Mouse (Mus musculus) telencephalon, adult 2 months (tissue): ENCODE measurements around the gene Immp2l.
"Not testable (repeated sequence)": the region's sequence is repeated elsewhere in the genome, so short reads cannot be mapped to it uniquely, and the experiment has no call there.

Source experiments
- DNase-seq: peaks from one replicate; pipeline ENCODE4 v3.0.0-alpha.2; 2011; ENCODE audit warnings: low read depth, low spot score

The Immp2l gene

DNA sequence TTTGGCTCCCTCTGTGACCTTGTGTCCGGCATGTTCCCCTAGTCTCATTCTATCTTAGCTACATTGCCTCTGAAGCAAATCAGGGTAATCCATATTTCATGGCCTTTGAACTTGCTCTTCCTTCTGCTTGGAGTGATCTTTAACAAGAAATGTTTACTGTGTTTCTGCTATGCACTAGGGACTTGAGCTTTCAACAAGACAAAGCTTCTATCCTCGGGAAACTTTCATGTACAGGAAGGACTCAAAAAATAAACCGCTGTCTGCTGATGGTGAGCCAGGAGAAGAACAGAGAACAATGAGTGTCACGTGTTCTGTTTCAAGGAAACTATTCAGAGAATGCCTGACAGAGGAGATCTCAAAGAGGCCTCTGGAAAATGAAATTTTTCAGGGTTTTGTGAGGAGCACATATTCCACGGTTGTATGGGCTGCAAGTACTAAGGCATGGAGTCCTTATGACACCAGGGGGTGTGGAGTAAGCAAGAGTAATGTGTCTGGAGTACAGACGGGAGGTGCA lies 814.5 kb downstream of the Immp2l start:
- DNase-seq: no peak

DNA sequence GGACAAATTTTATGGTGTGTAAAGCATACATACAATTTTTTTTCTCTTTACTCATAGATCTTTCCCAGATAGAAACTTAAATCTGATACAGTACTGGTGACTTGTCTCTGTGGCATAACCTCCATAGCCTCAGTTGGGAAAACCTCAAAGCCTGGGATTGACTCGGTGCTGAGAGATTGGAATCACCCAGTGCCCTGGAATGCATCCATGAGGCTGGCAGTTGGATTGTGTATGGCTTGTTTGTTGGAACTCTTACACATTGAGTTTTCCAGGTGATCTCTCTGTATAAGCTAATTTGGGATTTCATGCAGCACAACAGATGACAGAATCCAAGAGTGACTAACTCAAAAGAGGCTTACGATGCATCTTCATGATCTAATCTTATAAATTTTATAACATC lies 815.4 kb downstream of the Immp2l start:
- DNase-seq: no peak

DNA sequence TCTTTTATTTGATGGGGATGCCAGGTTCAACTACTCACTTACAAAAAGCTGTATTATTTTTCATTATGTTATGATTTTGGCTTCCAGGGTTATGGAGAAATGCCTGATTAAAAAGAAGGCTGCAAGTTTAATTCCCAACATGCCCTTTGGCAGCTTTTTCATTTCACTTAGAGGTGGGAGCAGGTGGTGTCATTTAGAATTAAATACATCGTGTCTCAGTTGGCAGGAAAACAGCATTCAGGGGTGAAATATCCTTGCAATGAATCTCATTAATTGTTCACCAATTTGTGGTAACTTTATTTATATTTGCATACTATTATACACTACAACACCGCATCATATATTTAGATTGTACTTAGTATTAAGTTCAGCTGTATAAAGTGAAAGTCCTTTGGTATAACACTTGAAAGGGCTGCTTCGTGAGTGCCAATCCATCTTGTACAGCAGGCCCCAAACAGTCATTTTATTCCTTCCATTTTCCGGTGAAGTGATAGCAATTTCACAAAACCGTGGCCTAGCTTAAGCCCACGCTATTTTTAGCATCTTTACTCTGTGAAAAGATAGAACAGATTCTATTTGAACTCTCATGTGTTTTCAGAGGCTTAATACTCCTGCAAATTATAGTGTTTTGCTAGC lies 818.9 kb downstream of the Immp2l start:
- DNase-seq: no peak

DNA sequence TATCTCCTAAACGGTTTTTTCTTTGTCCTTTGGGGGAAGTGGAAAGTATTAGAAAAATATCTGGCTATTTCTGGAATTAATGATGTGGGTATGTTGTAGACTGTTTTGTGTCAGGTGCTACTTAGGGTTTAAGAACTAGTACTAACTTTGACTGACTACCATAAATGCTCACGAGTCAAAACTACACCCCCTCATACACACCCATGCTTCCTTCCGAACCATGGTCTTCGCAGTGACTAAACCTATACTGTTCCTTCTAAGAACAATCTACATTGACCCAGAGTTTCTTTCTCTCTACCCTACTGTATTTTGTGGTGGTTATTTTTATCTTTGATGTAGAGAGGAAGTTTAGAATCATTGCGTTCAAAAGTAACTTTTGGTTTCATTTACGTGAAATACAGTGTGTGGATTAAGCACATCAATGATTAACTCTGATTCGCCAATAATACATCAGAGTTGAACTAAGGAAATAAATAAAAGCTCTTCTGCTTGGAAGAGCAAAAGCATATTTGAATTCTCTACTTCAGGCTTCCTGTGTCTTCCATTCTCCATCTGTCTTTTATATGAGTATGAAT lies 828.1 kb downstream of the Immp2l start:
- DNase-seq: no peak

DNA sequence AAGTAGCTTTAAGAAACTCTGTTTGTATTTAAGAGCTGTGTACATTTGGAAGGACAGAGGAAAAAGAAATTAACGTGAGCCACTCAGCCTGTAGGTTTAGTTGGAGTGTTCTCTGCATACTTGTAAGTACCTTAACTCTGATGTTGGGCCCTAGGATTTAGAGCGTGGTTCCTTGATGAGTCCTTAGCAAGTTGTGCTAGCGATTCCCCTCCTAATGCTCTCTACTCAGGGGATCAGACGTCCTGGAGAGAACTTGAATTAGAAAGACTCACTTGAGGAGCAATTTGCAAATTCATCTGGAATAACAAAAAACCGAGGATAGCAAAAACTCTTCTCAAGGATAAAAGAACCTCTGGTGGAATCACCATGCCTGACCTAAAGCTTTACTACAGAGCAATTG lies 835.8 kb downstream of the Immp2l start:
- not testable (repeated sequence) for DNase-seq

DNA sequence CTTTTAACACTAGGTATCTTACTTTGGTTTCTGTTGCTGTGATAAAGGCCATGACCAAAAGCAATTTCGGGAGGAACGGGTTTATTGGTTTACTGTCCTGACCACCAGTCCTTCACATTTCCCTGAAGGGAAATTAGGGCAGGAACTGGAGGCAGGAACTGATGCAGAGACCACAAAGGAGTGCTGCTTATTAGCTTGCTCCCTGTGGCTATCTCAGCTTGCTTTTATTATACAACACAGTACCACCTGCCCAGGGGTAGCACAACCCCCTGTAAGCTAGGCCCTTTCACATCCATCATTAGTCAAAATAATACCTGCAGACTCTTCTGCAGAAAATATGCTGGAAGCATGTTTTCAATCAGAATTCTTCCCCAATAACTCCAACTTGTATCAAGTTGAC lies 844.4 kb downstream of the Immp2l start:
- DNase-seq: no peak

DNA sequence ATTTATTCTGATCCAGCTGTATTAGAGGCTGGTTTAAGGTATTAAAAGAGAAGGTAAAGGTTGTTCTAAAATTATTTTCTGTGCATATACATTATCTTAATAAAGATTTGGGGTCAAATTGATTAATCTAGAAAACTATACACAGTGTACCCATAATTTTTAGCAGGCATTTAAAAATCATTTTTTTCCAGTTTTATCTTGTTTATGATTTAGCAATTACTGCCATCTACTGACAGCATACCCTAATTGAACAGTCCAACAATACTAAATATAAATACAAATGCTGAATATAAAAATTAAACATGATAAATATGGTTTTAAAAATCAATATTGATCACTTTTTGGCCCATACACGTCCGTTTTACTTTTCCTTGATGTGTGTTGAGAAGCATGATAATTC lies 850.1 kb downstream of the Immp2l start:
- DNase-seq: no peak

DNA sequence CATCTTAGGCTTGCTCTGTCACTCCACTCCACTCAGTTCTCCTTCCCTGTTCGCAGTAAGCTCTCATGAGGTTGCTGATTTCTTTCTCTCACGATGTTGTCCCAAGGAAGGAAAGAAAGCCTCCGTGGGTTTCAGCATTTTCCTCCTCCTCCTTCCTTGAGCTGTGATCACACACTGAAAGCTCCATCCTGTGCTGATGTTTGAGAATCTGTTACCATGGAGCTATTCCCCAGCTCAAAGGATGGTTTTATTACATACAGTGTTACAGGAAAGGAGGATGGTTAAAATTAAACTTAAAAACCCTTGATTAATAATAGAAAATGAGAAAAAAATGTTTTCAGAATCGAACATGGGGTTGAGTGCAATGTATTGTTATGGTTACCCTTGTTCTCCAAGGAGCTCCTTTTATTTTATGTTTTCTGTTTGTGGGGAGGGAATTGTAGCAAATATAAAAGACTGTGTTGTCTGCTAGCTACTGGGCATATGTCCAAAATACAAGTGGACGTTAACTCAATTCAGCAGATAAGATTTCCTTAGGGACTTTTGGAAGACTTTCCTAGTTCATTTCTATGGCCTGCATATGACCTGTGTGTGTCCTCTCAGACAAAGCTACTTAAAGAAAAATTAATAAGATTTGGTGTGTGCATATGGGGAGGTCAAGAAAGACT lies 853.5 kb downstream of the Immp2l start:
- peak; percentile 75 for DNase-seq

DNA sequence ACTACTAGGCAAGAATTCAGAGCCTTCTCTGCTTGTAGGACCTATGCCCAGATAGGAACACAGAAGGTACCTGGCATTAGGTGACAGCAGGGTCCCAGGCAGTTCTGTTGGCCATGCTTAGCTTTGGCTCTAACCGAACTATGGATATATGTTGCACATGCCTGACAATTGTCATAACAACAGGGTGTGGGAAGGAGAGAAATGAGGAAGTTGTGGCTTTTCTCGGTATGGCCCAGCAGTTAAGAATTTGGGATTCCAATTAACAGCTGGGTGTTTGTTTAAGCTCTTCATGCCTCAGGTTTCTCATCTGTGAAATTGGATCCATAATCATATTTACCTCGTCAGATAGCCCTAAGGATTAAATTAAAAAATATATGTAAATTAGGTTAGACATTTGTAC lies 854.6 kb downstream of the Immp2l start:
- no peak for DNase-seq

DNA sequence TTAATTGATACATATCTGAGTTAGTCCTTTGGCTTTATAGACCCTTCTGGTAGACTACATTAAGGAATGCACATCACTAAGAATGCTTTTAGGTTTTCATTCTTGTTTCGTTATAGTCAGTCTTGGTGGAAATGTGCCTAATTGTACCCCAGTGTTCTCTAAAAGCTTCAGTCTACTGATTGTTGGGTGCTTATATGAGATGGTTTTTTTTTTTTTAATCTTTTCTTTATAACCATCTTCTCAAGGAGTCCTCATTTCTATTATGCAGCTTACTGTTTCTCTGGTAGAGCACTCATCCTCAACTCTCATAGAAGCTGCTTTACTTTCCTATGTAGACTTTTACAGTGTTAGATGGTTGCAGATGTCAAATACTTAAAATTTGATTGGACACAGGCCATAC lies 855.1 kb downstream of the Immp2l start:
- no peak for DNase-seq

DNA sequence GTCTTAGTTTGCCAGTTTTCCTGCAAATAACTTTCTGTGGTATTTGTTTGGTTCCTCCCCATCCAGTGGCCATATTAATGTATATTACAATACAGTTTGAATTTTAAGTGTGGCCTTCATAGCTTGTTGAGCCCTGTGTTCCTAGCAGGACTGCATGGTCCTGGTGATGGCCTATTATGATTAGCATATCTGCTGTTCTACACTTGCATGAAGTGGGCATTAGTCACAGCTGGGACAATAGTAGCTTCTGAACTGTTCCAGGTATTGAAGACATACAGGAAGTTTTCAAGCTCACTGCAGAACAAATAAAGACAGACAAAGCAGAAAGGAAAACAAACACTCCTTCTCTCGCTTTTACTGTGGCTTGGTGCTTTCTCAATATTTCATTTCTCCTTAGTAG lies 855.5 kb downstream of the Immp2l start:
- no peak for DNase-seq

DNA sequence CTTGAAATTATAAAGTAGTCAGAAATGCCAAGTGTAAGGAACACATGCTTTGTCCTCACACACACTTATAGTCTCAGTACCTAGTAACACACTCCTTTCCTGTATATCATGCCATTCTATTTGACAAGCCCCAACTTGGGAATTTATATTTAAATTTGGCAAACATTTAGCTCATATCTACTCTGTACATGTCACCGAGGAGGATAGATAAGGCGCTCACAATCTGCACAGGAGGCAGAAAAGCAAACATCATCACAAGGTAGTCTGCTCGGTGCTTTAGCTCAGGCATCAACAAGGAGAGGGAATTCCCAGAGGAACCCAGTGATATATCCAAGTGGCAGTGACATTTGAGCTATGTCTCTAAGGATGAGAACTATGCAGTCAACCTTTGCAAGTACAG lies 856.9 kb downstream of the Immp2l start:
- DNase-seq: no peak

DNA sequence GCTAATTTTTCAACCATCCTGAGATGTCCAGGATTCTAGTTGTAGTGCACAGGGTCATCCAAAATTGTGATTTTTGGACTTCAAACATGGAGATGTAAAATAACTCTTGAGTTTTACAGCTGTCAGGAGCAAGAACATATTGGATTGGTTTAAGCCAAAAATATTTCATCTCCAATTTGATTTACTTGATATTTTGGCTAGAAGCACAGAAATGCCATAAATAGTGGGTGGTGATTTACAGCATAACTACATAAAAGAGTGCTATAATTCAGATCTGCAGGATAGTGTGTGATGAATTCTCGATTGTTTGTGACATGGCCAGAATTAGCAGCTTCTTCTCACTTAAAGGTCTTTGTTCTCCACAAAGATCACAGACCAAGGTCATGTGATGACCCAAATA lies 884.1 kb downstream of the Immp2l start:
- peak; percentile 21 for DNase-seq

DNA sequence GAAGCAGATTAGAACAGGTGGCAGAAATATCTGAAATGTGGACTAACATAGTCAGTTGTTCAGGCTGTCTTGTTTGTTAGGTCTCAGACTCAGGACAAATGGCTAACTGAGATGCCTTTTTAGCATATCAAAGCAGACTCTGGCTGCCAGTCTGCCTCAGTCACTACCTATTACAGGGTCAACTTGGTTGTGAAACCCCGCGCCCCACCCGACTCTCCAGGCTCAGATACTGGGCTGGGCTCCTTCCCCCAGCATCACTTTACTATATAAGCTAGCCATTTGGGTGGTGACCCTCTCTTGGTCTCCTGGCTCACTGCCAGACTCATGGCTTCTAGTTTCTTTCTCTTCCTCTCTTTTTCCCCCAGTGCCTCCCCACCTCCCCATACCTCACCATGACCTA lies 887.7 kb downstream of the Immp2l start:
- DNase-seq: no peak

DNA sequence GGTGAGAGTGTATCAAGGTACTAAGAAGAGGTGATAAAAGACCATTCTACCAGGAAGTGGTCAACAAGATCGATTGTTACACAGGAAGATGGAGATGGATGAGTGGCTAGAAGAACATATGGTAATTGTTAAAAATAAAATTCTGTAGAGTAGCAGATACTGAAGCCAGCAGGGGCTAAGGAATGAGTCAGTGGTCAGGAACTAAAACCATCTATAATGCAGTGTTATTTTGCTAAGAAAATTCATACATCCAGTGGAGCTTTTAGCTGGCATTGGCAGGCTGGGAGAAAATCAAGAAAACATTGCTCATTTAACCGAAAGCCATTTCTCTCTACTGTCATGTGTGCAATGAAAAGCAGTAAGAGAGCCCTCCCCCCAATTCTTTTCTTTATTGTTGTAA lies 913.9 kb downstream of the Immp2l start:
- DNase-seq: no peak

DNA sequence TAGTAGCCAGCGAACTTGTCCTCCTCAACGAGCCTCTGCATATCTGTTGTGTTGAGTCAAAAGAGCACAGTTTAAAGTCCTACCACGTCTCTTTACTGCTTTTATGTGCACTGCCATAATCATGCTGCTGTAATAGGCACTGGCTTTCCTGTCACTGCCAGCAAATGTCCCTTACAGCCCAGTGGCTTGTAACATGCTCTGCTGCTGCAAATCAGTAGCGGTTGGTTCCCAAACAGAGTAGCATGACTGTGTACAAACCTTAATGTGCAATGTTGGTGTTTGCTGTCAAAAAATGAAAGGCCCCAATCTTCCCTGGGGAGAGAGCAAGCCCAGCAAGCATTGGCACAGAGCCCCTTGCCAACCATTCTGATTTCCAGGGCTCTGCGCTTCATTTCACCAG lies 918.0 kb downstream of the Immp2l start:
- no peak for DNase-seq

DNA sequence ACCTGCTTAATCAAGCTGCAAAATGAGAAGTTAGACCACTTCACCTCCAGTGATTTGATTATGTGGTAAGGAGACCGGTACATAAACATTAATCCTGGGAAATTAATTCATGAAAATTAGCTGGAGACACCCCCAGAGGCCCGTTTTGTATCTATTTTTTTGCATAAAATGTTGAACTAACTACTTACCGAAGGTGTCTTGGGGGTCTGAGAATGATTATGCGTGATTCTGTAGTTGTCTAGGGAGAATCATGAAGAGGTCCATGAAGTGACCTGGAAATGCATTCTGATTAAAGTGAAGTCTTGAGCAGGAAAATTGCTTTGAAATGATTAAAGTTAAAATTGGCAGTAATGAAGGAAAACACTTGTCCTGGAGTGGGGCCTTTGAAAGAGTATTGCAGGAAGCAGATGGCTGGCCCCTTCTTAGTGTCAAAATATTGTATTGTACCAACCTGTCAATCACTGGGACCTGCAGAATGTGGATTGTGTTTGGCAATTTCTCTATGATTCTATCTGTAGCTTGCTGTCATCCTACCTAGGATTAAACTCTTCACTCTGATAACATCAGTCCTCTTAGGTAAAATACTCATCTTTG lies 920.3 kb downstream of the Immp2l start:
- DNase-seq: no peak

DNA sequence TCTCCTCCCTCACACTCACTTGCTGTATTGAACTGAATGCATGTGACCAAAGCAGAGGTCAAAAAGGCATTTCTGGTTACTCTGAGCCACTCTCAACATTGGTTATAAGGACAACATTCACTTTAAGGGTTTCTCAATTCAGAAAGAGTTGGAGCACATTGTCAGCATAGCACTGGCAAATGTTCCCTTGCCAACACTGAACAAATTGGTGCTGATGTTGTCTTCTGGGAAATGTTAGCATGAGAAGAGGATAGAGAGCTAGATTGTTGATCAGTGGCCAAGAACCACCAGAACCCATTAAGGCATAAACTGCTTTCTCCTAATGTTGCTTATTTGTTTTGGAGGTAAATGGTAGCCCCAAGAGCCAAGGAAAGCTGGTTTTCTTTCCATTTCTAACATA lies 922.6 kb downstream of the Immp2l start:
- no peak for DNase-seq

DNA sequence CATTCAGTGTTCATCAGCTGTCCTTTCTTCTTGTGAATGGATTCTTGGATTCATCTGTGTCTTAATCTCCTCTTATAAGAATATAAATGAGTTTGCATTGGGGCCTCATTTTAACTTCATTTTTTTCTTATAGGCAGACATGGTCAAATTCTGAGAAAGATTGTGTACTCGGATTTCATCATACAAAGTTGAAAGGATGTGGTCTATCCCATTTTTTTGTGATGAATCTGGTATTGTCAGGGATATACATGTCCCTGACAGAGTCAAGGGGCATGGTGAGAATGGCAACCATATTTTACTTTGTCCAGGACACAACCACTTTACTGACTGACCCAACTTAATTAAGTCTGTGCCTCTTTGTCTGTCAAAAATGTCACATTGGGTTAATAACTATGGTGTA lies 925.5 kb downstream of the Immp2l start:
- no peak for DNase-seq

DNA sequence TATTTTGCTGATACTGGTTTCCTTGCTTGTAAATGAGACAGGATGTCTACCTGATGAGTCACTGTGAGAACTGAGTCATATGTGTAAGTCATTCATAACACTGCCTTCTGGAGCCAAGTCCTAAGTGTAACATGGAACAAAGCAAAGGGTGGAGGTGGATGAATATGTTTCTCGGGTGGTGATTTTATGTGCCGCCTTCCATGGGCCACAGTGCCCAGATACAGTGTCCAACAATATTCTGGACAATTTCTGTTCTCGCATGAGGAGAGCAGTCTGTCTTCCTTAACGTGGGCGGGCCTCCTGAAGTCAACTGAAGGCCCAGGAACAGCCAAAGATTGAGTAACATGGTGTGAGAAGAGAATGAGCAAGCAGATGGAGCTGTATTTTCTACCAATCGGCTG lies 926.0 kb downstream of the Immp2l start:
- peak; percentile 78 for DNase-seq

DNA sequence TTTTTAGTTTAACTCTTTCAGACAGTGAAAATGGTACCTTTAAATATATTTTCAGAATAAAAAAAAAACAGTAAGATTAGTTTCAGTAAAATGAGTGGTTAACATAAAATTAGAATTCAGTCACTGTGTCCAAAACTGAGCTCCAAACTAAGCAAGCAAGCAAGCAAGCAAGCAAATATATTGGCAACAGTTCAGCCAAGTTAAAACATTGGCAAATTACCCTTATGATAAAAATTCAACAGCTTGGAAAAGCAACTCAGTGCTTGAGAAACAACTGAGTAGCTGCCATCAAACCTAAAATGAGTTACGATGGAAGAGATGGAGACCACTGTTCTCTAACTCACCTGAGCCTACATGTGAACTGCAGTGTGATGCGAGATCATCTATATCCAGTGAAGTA lies 926.8 kb downstream of the Immp2l start:
- no peak for DNase-seq

DNA sequence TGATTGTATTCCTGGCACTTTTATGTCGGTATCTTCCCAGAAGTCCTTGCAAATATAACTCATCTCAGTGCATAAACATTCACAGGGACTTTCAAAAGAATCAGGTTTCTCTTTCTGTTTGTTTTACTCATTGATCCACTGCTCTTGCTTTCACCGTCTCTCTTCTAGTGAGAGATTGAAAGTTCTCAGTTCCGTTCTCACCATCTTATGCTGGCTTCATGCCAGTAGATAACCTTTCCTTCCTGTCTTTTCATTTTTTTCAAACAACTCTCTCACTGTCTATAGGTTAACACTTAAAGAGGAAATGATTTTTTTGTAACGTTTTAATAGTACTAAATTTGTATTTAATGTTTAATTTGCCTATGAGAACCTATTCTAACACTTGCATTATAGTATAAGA lies 937.1 kb downstream of the Immp2l start:
- DNase-seq: no peak

DNA sequence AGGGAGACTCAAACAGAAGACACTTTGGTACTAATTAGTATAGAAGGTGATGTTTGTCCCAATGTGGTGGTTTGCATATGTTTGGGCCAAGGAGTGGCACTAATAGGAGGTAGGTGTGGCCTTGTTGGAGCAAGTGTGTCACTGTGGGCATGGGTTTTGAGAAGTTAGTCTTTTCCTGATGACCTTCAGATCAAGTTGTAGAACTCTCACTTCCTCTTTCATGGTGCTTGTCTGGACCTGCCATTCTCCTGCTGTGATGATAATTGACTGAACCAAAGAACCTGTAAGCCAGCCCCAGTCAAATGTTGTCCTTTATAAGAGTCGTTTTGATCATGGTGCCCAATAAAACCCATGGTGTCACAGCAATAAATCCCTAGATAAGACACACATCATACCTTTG lies 967.5 kb downstream of the Immp2l start:
- DNase-seq: no peak
